Mouse (Mus musculus) megakaryocyte-erythroid progenitor cell, adult 5 weeks (primary cell): ENCODE measurements around the gene Zfp954. TPM values are rescaled to one million over a fixed set of nuclear protein-coding genes. Genes with fewer than 3 reads are reported as not detected.

Experiments
- polyA plus RNA-seq: library from polyadenylated mRNA; stranded (reverse); fragments of >175 nt; gene quantifications from 2 replicates; pipeline ENCODE4 v1.2.3, GENCODE M21; 2012

Zfp954 gene
- 1.4 and 2.9 TPM in 2 replicates for polyA plus RNA-seq

GRCm38 (mm10) chr7:7120921-7121601 lies at the start of gene Zfp954:
Zfp954 (minus strand) TSS chr7:7121488.

GRCm38 (mm10) chr7:7136379-7136866 lies 15.1 kb upstream of the Zfp954 start, which contains the start of gene Zfp773:
Zfp773 (minus strand) TSS chr7:7136755.

Other genes starting within 250 kb of the Zfp954 start
- 0.21 TPM in 1 of 2 replicates, not detected in the other for gene Aurkc, start 126.2 kb downstream of the Zfp954 start, polyA plus RNA-seq
- 0.01 and 0.03 TPM in 2 replicates for gene Zfp773, start 15.3 kb upstream of the Zfp954 start, polyA plus RNA-seq
- gene Zfp418, start 49.8 kb upstream of the Zfp954 start, polyA plus RNA-seq = 0.05 and 0.14 TPM in 2 replicates
- 0.21 and 0.36 TPM in 2 replicates for gene Zfp772, start 88.5 kb upstream of the Zfp954 start, polyA plus RNA-seq
- 0.02 TPM in 1 of 2 replicates, not detected in the other for gene Vmn2r29, start 125.8 kb upstream of the Zfp954 start, polyA plus RNA-seq
- gene Gm45844, start 156.8 kb upstream of the Zfp954 start, polyA plus RNA-seq = 1.4 and 2.2 TPM in 2 replicates
- gene Clcn4, start 179.4 kb upstream of the Zfp954 start, polyA plus RNA-seq = 9.0 and 9.9 TPM in 2 replicates
- 0.01 TPM in 1 of 2 replicates, not detected in the other for gene Vmn2r30, start 216.1 kb upstream of the Zfp954 start, polyA plus RNA-seq